Mouse (Mus musculus) embryo, embryonic 10.5 days (tissue): ENCODE data around the gene Dcaf5.

Experiments
- DNase-seq: peaks from one replicate; pipeline ENCODE4 v3.0.0-alpha.2; 2015; ENCODE audit warnings: low spot score

Gene Dcaf5

GRCm38 (mm10) chr12:80436336-80436976 is at the start of gene Dcaf5:
Dcaf5 (minus strand) TSS chr12:80436601.
- peak; percentile 84 for DNase-seq

- DNase-seq: no peak
These were observed 47.0 kb upstream of the Dcaf5 start for GRCm38 (mm10) chr12:80483397-80483796.

DNA sequence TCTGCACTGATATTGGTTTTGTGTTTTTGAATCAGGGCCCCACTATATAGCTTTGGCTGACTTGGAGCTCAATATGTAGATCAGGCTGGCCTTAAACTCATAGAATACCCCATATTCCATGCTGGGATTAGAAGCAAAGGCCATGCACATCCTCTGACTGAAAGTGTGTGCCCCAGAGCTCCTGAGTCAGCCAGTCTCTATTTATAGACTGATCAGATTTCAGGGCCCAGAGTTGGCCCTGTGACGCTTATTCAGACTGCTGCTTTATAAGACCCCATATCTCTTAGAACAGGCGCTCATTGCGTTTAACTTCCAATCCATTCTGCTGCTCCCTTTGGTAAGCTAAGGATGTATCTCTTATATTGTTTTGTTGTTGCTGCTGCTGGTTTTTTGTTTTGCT is 43.6 kb upstream of the Dcaf5 start:
- no peak for DNase-seq

DNA sequence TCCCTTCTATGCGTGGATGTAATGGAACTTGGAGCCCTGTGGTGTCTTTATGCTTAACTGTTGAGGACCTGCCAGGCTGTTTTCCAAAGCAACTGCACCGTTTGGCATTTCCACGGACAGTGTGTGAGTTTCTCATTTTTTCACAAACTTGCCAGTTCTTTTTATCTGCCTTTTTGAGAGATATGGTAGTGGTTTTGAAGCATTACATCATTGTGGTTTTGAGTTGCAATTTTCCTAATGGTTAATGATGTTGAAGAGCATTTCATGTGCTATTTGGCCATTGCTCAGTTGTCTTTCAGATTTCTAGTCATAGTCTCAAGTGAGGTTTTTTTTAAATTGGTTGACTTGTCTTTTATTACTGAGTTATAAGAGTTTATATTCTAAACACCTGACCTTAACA is 37.3 kb upstream of the Dcaf5 start:
- no peak for DNase-seq

GRCm38 (mm10) chr12:80471926-80472325 is 35.5 kb upstream of the Dcaf5 start:
- DNase-seq: no peak

DNA sequence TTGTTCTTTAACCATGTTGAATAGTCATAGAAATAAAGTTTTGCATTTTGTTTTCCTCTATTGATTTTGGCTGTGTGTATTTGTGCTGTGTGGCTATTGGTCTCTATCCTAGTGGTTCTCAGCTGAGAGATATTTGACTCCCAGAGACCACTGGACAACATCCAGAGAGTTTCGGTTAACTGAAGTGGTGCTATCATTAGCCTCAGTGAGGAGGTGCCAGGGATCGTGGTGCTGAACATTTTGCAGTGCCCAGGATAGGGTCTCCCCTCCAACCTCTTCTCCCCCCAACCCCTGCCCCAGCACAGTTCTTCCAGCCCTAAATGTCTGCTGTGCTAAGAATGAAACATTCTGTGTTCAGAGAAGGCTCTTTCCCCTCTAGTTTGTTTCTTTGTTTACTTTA is 33.8 kb upstream of the Dcaf5 start:
- DNase-seq: no peak

DNA sequence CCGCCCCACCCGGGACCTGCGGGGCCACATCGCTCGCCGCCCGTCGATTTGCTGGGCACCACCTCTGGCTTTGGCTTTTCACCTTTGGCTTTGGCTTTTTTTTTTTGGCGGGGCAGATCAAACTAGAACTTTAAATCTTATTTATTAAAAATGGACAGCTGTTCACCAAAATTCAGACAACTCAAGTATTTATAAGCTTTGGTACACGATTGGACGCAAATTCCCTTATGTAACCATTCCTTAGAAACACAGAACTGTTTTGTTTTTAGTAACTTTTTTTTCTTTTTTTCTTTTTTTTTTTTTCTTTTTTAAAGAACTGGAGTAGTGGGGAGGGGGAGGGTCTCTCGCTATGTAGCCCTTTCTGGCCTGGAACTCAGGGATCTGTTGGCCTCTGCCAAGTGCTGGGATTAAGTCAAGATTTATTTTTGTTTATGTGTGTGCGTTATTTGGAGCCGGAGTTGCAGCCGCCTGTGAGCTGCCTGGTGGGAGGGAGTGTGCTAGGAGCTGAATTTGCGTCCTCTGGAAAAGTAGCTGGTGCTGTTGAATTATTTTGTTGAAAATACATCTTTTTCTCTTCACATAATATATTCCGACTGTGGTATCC is 27.4 kb upstream of the Dcaf5 start:
- peak; percentile 44 for DNase-seq

DNA sequence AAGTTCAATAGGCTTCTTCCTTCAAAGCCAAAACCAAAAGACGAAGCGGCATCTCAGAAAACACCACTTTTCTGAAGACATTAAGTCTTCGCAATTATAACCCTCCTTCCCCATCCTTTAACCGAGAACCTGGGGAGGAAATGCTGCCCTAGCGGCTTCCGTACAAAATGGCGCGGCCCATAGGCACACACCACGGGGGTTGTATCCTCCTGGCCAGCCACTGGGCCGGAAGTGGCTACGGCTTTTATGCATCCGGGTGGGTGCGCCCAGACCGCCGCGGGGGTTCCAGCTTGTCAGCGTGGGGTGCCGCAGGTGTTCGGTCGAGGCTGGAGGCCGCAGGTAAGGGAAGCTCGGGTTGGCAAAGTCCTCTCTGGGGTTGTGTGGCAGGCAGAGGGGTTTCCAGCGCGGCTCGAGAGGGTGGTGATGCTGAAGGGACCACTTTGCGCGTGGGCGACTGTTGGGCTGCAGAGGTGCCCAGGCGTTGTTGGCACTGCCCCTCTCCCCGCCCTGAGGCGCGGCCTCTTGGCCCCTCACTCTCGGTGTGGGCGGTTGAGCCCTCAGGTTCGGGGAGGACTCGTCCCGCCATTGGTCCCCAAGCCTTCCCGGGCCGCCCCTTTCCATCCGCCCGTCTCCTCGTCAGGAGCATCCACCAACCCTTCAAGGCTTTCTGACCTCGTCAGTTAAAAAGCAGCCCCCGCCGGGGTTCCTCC is 26.7 kb upstream of the Dcaf5 start, which contains the start of gene Exd2:
Gene Exd2 (plus strand): TSS at position 154 of the 710 bp plus-strand sequence.
- peak; percentile 94 for DNase-seq

DNA sequence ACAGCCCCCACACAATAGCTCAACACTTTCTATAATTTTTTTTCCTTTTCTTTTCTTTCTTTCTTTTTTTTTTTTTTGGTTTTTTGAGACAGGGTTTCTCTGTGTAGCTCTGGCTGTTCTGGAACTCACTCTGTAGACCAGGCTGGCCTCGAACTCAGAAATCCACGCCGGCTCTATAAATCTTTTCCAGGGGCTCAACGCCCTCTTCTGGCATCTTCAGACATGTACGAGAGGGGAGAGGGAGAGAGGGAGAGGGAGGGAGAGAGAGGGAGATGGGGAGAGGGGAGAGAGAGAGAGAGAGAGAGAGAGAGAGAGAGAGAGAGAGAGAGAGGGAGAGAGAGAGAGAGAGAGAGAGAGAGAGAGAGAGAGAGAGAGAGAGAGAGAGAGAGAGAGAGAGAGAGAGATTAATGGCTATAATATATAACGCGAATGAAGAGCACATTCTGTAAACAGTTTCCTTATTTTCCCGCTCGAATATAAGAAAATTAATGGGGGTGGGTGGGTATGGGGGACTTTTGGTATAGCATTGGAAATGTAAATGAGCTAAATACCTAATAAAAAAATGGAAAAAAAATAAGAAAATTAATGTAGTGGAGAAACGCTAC is 26.0 kb upstream of the Dcaf5 start:
- peak; percentile 69 for DNase-seq

GRCm38 (mm10) chr12:80458033-80458432 is 21.6 kb upstream of the Dcaf5 start:
- DNase-seq: no peak

DNA sequence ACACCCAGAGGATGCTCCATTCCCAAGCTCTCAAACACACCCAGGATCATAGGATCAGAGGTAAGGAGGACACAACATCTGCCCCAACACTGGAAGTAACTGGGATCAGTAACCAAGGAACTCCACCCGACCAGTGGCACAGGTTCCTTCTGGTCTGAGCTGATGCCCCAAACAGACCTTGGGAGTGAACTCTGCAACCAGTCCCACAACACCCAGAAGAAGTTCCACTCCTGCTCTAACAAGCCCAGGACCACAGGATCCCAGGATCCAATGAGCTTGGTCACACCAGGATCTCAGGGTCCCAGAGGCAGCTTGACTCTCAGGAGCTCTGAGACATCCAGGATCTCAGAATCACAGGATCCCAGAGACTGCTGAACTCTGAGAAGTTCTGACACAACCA is 17.1 kb upstream of the Dcaf5 start:
- DNase-seq: no peak

GRCm38 (mm10) chr12:80444525-80445109 is 8.2 kb upstream of the Dcaf5 start:
- DNase-seq: no peak

DNA sequence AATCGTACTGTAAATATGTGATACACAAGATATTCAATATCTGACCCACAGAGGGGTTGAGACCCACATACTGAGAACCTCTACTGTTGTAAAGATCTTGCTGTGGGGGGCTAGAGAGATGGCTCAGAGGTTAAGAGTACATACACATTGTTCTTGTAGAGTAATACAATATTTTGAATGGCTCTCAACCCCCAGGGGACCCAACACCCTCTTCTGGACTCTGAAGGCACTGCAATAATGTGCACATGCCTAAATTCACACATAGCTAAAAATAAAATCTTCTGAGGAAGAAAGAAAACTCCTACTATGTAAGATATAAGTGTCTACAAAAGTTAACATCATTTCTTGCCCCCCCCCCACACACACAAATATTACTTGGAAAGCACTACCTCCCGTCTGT is 4.6 kb upstream of the Dcaf5 start:
- DNase-seq: no peak

GRCm38 (mm10) chr12:80437051-80437675 is 762 bp upstream of the Dcaf5 start:
- peak; percentile 65 for DNase-seq

DNA sequence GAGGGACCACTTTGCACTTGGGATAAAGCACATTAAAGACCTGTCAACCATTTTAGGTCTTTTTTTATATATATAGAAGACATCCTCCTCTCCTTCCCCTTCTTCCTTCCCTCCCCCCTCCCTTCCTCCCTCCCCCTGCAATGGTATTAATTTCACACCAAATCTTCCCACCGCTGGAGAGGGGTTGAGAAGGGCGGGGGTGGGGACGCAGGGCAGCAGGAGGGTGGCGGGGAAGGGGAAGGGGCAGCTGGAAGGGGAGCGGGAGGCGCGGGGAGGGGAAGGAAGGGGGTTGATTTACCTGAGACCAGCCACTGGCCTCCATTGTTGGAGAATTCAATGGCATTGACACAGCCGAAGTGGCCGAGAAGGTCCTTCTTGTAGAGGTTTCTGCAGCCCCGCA is 514 bp downstream of the Dcaf5 start:
- DNase-seq: peak; percentile 62

DNA sequence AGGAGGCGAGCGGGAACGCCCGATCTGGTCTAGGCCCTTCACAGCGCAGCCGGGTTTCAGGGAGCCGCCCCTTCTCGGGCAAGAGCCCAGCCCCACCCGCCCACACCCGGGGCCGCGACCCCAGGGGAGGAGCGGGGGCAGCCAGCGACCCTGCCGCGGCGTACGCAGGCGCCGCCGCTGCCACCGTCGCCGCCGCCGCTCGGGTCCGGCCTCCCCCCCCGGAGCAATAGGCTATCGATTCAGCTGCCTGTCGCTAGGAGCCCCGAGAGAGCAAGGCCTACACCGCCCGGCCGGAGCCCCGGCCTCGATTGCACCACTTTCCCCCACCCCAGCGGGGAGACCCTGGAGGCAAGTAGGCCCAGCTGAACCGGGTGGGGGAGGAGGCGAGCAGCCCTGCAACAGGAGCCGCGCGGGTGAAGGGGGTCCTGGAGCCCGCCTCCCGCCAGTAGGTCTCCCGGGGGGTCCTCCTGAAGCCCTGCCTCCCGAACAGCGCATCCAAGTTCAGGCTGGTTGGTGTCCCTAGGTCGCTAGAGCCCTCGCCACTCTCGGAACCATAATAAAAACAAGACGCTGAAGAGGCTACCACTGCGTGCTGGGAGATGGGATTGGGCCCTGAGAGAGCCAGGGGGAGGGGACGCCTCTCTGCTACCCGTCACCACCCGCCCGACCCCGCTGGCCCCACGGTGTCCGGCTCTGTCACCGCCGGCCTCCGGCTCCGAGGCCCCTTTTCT is 1.3 kb downstream of the Dcaf5 start:
- peak; percentile 86 for DNase-seq

- no peak for DNase-seq
These were observed 1.8 kb downstream of the Dcaf5 start for GRCm38 (mm10) chr12:80434601-80434960.

DNA sequence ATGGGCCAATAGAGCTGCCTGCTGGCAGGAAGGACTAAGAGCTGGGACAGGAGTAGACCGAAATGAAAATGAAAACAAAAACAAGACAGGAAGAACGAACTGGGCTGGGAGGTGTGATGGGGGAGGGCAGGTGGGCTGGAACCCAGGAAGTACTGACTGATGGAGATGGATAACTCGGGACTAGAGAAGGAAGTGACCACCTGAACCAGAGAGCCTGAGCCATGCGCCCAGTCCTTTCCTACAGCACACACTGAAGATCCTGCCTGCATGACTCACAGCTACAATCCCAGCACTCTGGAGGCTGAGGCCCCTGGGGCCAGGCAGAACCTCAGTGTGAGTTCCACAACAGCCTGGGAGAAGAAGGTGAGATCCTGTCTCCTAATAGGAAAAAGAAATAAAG is 3.1 kb downstream of the Dcaf5 start:
- DNase-seq: no peak

DNA sequence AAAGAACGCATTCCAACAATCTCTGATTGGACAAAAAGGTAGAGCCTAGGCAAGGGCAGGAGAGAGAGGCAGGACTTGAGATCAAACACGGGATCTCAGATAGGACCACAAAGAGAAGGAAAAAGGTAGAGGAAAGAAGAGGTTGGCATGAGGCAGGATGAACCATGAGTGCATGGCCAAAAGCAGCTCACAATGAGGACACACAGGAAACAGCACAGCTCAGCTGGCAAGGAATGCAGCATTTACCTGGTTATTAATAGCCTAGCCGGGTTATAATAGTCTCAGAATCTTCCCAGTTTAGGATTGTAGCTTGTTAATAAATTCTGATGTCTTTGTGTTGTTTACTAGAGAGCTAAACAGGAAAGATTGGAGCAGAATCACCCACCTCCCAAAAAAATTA is 8.7 kb downstream of the Dcaf5 start:
- DNase-seq: no peak

GRCm38 (mm10) chr12:80415100-80415499 is 21.3 kb downstream of the Dcaf5 start:
- no peak for DNase-seq

GRCm38 (mm10) chr12:80410855-80411254 is 25.5 kb downstream of the Dcaf5 start:
- DNase-seq: no peak
